Mouse (Mus musculus): ENCODE results near the gene Stk26. TPM values are rescaled to one million over a fixed set of nuclear protein-coding genes. Genes with fewer than 3 reads are reported as not detected.

The Stk26 gene
- 1 to 10 TPM; 6.8 to 7.0 TPM for total RNA-seq (2021)

DNA sequence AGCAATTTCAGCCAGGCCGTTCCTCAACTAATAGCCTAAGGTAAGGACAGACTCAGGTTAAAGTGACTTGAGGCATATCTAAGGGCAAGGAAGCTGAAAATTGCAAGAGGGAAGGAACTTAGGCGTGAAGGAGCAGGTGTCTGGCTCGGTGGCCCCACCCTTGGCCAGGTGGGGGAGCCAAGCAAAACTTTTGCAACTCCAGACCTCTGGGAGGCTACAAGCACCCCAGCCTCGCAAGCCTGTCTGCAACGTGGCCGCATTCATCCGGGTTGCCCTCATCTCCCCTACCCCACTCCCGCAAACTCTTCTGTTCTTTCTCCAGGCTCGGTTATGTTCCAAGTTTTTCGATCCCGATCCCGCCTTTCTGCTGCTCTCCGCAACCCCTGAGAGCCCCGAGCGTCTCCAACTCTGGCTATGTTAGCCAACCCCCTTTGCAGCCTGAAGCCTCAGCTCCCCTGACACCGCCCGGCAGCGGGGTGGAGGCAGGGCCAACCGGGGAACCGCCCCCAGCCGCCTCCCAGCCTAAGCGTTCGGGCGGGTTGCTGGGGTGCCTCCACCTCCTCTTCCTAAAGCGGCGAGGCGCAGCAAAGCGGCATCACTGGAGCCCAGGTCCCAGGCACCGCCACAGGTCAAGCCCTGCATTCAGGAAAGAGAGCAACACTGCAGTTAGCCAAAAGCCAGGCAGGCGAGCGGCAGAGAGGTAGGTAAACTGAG lies at the start of gene Stk26:
Gene Stk26 (plus strand): TSS at position 201 of the 714 bp plus-strand sequence.
- peak; percentile 43 to 49 for DNase-seq

GRCm38 (mm10) chrX:50793005-50793680 lies 47.7 kb upstream of the Stk26 start:
- DNase-seq, result no peak

DNA sequence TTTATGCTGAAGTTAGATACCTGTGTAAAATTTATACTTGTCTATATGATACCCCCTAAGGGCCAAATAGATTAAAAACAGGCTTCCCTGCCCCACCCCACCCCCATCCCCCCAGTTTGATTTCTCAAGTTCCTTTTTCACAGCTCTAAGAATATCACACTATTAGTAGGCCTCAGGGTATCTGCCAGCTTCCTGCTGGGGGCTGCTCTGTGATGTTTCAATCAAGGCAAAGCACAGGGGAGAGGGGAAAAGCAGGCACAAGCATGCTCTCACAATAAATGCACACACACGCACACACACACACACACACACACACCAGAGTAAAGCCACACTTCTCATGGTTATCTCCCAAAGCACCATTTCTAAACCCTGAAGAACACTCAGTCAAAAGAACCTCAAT lies 43.0 kb upstream of the Stk26 start:
- DNase-seq, result no peak

- DNase-seq, result no peak
These were observed 42.3 kb upstream of the Stk26 start for GRCm38 (mm10) chrX:50798571-50798970.

- DNase-seq, result no peak
These were observed 41.1 kb upstream of the Stk26 start for GRCm38 (mm10) chrX:50799656-50800188.

- DNase-seq, result no peak
These were observed 35.2 kb upstream of the Stk26 start for GRCm38 (mm10) chrX:50805654-50806053.

GRCm38 (mm10) chrX:50823856-50824255 lies 17.0 kb upstream of the Stk26 start:
- no peak for DNase-seq

- no peak for DNase-seq
These were observed 5.3 kb upstream of the Stk26 start for GRCm38 (mm10) chrX:50835592-50835991.

GRCm38 (mm10) chrX:50836029-50836691 lies 4.7 kb upstream of the Stk26 start:
- no peak for DNase-seq

DNA sequence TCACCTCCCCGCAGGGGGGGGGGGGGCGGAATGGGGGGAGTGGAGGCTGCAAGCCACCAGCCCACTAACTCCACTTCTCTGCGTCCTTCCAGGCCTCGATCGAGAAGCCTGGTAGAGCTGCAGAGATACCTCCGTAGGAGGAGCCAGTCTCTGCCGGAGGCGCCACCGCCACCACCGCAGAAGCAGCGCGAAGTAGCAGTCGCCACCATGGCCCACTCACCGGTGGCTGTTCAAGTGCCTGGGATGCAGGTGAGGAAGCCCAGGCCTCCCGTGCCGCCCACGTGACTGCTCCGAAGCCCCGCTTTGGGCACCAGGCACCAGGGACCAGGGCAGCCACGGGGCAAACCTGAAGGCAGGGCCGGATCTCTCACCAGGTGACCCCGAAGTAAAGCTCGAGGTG lies 740 bp downstream of the Stk26 start:
- peak; percentile 5 to 7 for DNase-seq

GRCm38 (mm10) chrX:50842046-50842445 lies 1.2 kb downstream of the Stk26 start:
- no peak for DNase-seq

DNA sequence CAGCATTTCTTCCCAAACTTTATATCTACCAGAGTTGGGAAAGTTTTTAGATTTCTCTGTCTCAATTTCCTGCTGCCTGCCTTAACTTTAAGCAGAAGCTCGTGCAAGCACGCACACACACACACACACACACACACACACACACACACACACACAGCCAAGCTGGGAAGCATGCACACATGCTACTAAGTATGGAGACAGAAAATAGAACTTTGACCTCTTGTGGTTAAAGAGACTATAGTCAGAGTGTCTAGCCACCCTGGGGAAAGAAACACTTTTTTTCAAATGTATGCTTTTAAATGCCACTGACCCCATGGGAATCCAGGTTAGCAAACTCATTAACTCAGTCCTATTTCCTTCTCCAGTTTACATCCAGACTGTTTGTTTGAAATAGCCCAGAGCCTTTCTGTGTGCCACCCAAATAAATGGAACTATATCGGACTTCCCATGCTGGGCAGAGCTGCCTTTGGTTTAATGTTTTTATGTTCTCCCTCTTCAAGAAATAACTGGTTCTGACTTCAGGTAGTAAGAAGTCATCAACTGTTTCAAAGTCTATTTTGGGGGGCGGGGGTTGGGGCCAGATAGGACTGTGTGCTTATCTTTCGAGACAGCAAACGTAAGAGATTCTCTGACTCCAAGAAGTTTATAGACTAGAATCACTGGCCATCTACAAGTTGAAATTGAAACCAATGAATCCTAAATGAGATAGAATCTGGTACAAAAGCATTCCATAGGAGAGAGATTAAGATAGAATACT lies 9.8 kb downstream of the Stk26 start:
- no peak for DNase-seq

GRCm38 (mm10) chrX:50863771-50864170 lies 22.9 kb downstream of the Stk26 start:
- no peak for DNase-seq

DNA sequence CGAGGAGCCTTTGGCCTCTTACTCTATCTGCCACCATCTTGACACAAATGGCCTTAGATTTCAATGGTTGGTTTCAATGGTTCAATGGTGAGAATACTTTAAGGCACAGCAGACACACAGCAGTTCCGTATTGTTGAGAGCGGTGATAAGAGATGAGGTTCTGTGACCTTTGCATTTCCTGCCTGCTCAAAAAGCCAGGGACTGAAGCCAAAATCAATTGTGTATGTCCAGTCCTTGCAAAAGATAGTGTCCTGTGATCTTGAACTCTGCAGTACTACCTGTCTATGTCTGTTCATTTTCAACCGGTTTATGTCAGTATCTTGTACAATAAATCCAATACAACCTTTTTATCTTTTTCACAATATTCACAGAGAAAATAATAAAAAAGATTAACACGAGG lies 23.9 kb downstream of the Stk26 start:
- DNase-seq, result no peak

DNA sequence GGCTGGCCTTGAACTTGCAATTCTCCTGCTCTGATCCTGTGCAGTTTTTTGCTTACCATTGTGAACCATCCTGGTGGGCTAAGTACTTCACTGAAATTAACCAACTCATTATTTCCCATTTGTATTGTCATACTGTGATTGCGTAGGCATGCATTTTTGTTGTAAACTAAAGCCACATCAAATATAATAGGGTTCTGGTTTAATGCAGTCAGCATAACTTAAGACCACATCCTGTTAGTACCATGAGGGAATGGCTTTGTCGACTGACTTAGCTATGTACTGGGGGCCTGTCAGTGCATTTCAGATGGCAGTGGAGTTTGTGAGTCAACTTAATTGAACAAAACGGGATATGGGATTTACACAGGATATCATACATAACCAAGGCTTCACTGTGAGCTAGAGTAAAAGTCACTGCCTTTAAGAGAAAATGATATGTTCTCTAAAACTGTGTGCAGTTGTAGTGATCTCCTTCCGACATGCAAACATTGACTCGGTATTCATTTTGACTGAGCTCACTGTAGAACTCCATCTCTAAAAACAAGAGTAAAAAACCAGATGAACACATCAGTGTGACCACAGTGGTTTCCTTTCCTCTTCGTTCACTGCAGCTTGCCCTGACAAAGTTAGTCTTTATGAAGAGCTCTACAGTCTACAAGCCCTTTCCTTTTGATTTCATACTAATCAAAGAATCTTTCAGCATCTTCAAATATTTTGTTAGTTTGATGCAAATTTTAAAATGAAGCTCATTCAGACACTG lies 33.6 kb downstream of the Stk26 start:
- DNase-seq, result no peak

DNA sequence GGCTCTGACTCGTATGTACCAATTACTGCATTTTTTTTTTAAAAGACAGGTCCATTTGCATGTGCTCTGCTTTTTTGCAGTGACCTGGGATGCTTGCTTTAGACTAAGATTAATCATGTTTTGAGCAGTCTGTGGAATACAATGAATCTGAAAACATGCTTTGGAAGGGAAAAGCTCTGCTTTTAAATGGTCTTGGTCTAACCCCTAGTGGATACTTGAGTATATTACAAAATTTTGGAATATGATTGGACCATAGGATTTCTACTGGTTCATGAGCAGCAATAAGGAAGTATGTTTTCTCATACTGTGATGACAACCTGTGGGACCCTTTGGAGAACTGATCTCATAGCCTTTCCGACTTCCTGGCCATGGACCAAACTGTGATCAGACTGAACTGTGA lies 47.2 kb downstream of the Stk26 start:
- no peak for DNase-seq

DNA sequence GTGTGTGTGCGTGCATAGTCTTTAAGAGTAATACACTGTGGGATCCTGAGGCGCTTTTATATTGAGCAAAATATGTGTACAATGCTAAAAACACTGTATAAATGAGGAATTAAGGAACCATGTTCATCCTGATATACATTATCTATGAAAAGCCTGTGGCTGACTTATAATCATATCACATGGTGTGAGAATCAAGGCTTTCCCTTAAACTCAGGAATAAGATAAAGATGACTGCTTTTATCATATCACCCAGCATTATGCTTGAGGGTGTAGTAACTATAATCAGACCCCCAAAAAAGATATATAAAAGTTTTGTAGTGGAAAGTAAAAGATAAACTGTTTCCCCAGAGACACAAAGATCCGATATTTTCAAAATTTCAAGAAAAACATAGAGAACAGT lies 62.6 kb downstream of the Stk26 start:
- DNase-seq, result no peak

DNA sequence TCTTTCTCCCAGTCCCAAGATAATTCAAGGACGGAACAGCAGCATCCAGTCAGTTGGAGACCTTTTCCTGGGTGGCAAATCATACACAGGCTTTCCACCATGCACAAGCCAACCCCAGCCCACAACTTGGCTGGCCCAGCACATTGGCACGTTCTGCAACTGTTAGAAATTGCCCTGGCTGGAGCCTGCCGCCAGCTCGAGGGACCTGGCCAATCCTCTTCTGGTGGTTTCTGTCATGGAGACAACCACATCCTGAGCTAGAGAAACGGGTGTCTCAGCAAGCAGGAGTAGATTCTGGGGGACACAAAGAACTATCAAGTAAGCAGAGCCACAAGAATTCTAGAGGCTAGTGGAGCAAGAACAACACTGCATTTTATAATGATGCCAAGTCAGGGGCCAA lies 69.1 kb downstream of the Stk26 start:
- DNase-seq, result no peak

- DNase-seq, result no peak
These were observed 76.5 kb downstream of the Stk26 start for GRCm38 (mm10) chrX:50917389-50917788.

DNA sequence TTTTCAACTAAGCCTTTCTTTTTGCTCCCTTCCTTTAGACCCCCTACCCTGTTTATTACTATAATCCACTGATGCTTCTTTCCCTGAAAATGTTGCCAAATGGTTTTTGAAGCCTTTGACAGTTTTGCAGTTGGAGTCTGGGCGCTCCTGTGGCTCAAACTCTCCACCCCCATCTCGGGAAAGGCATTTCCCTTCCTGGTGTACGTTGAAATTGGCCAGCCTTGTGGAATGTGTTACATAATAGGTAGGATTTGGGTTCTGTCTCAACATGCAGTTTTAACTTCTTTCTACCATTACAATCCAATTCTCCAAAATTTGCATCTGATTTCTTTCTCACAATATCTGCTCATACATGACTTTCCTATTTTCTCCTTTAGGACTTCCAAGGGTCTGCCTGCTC lies 77.9 kb downstream of the Stk26 start:
- no peak for DNase-seq

DNA sequence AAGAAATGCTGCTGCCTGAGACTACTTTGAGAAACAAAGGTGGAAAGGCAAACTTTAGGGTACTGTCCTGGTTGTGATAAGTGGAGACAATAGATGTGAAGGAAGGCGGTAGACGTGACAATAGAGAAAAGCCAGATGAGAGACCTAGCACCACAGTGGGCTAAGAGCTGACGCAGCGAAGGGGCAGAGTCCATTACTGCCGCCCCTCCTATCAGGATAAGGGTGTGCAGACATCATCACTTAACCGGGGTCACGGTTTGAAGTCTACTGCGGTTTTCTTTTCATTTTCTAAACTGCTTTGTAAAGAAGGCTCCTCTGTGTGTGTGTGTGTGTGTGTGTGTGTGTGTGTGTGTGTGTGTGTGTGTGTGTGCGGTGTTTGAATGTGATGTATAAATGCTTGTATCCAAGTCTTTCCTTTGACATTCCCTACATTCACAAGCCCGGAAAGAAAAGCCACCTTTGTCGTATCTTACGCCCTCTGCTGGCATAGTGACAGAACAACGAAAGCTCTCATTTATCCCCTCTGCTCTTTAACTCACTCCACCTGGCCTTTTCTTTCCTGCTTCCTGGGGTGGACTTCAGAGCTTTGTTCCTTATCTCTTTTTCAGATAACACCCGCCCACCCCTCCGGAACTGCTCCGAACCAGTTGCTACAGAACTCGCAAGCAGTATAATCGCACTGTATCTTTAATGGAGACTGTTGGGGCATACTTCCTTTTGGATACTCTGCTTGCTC lies 84.0 kb downstream of the Stk26 start:
- no peak for DNase-seq
